Mouse (Mus musculus) limb, embryonic 11.5 days (tissue): ENCODE measurements around the gene Myo5a. TPM values are rescaled to one million over a fixed set of nuclear protein-coding genes. Genes with fewer than 3 reads are reported as not detected.

Experiments
- ATAC-seq: fragments of 200-750 bp; cut with Nextera tagmentation; 2 replicates; pipeline ENCODE4 v1.8.0; 2017; ENCODE audit warnings: low read depth; ENCODE audit not compliant: insufficient number of reproducible peaks, low FRiP score, low TSS enrichment
- DNase-seq: peaks from one replicate; pipeline ENCODE4 v3.0.0-alpha.2; 2015; ENCODE audit warnings: low spot score
- H3K27ac ChIP-seq: fragments of 300-500 bp; sonication (generic); replicated peaks from 2 replicates; pipeline ENCODE4 v1.5.1; 2014; ENCODE audit warnings: low read depth, mild to moderate bottlenecking, low read length
- H3K27me3 ChIP-seq: fragments of 300-500 bp; sonication (generic); 2 replicates; pipeline ENCODE4 v1.6.1; 2014; ENCODE audit warnings: mild to moderate bottlenecking, low read length, mixed read lengths; ENCODE audit not compliant: control insufficient read depth, insufficient read depth
- H3K36me3 ChIP-seq: fragments of 300-500 bp; sonication (generic); 2 replicates; pipeline ENCODE4 v1.6.1; 2014; ENCODE audit warnings: mild to moderate bottlenecking, low read length, moderate library complexity, mixed read lengths; ENCODE audit not compliant: control insufficient read depth, insufficient read depth
- H3K4me1 ChIP-seq: fragments of 300-500 bp; sonication (generic); 2 replicates; pipeline ENCODE4 v1.6.1; 2014; ENCODE audit warnings: low read length, mixed read lengths; ENCODE audit not compliant: control insufficient read depth, insufficient read depth
- H3K4me2 ChIP-seq: fragments of 300-500 bp; sonication (generic); 2 replicates; pipeline ENCODE4 v1.6.1; 2014; ENCODE audit warnings: low read depth, mild to moderate bottlenecking, moderate library complexity; ENCODE audit not compliant: severe bottlenecking
- H3K4me3 ChIP-seq: fragments of 300-500 bp; sonication (generic); 2 replicates; pipeline ENCODE4 v1.5.1; 2014; ENCODE audit warnings: low read depth, low read length
- H3K9ac ChIP-seq: fragments of 300-500 bp; sonication (generic); 2 replicates; pipeline ENCODE4 v1.6.1; 2014; ENCODE audit warnings: mild to moderate bottlenecking, low read length
- H3K9me3 ChIP-seq: fragments of 300-500 bp; sonication (generic); 2 replicates; pipeline ENCODE4 v1.6.1; 2016; ENCODE audit warnings: low read length; ENCODE audit not compliant: control insufficient read depth
- WGBS: fragments of 180-500 bp; shearing (Covaris S2); extraction: QIAGEN DNeasy Blood & Tissue Kit; methylation state at CpG from one replicate; pipeline ENCODE4 v1.1.7; 2014; 5-methylcytosine and 5-hydroxymethylcytosine counted together
- polyA plus RNA-seq: library from polyadenylated mRNA; unstranded; fragments of >200 nt; fragmentation: Nextera tagmentation; extraction: Ambion mirVana; gene quantifications from 2 replicates; pipeline ENCODE4 v1.2.1, GENCODE M21; 2014

Myo5a gene
- polyA plus RNA-seq, 1 experiment from 2014 or later: 21.0 TPM

- DNase-seq (no peak), ATAC-seq (no peak)
- H3K4me2 ChIP-seq: no peak overlapping the region
- whole genome bisulfite sequencing: 82% methylated on average over 3 of the region's 3 CpGs
- 0 out of 2 replicates have a peak, but pooled peaks cover 2% of the 10 kb centered on the region for H3K36me3 ChIP-seq
- no peak overlapping the region for H3K27ac ChIP-seq
- H3K9me3 ChIP-seq: no peaks in the 10 kb centered on the region
- no peak overlapping the region for H3K4me3 ChIP-seq
- H3K27me3 ChIP-seq: no peaks in the 10 kb centered on the region
- H3K4me1 ChIP-seq: no peaks in the 10 kb centered on the region
- no peak overlapping the region for H3K9ac ChIP-seq
Measured at GRCm38 (mm10) chr9:75187646-75188260, 116.9 kb downstream of the Myo5a start.

- no peak for DNase-seq
- H3K36me3 ChIP-seq: no peaks in the 10 kb centered on the region
- no peak overlapping the region for H3K4me3 ChIP-seq
- no peaks in the 10 kb centered on the region for H3K27me3 ChIP-seq
- WGBS: 66% methylated on average over 4 of the region's 4 CpGs
- H3K9ac ChIP-seq: no peak overlapping the region
- H3K4me2 ChIP-seq: no peak overlapping the region
- H3K4me1 ChIP-seq: no peaks in the 10 kb centered on the region
- no peak for ATAC-seq
- H3K9me3 ChIP-seq: no peaks in the 10 kb centered on the region
- no peak overlapping the region for H3K27ac ChIP-seq
Measured at GRCm38 (mm10) chr9:75193858-75194257, 123.0 kb downstream of the Myo5a start.

GRCm38 (mm10) chr9:75196335-75196734 is 125.5 kb downstream of the Myo5a start:
- no peak overlapping the region for H3K4me2 ChIP-seq
- no peaks in the 10 kb centered on the region for H3K4me1 ChIP-seq
- H3K9ac ChIP-seq: no peak overlapping the region
- 92% methylated on average over 2 of the region's 2 CpGs for WGBS
- no peak for ATAC-seq
- H3K36me3 ChIP-seq: no peaks in the 10 kb centered on the region
- H3K9me3 ChIP-seq: no peaks in the 10 kb centered on the region
- H3K27me3 ChIP-seq: no peaks in the 10 kb centered on the region
- H3K4me3 ChIP-seq: no peak overlapping the region
- DNase-seq: no peak
- no peak overlapping the region for H3K27ac ChIP-seq

DNA sequence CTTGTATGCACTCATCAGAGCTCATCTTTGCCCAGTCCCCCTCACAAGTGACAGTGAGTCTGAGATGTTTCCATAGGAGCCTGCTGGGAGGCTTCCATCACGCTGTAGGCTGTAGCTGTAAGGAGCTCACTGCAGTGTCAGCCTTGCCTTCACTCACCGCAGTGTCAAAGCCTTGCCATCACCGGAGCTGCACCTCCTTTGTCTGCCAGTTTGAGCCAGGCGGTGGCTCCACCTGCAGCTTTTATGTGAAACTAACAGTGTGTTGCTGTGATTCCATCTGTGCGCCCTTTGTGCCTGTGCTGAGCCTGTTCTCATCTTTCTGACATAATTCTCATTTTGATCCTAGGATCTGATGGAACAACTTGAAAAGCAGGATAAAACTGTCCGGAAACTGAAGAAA is 126.5 kb downstream of the Myo5a start:
- DNase-seq: no peak
- Histone ChIP-seq H3K27me3 (no peaks in the 10 kb centered on the region), H3K36me3 (no peaks in the 10 kb centered on the region), H3K4me3 (no peak overlapping the region), H3K27ac (no peak overlapping the region), H3K9ac (no peak overlapping the region), H3K4me2 (no peak overlapping the region), H3K9me3 (no peaks in the 10 kb centered on the region), H3K4me1 (no peaks in the 10 kb centered on the region)
- ATAC-seq: no peak
- WGBS: 73% methylated on average over 6 of the region's 6 CpGs

GRCm38 (mm10) chr9:75201506-75201905 is 130.7 kb downstream of the Myo5a start:
- H3K27me3 ChIP-seq: no peaks in the 10 kb centered on the region
- no peaks in the 10 kb centered on the region for H3K36me3 ChIP-seq
- ATAC-seq: no peak

DNA sequence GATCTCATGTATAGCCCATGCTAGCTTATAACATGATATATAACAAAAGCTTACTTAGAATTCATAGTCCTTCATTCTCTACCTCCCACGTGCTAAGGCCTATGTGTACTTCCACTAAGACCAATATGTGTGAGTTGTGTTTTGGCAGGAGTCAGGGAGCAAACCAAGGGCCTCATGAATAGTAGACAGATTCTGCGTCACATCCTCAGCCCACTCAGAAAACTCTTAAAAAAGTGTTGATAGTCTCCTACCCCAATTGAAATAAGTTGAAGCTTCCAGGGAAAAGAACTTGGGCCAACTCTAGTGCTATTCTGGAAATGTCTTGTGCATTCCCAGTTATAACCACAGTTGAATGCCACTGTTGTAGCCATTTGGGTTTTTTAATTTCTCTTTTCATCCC is 131.2 kb downstream of the Myo5a start:
- Histone ChIP-seq H3K4me2 (no peak overlapping the region), H3K36me3 (no peaks in the 10 kb centered on the region), H3K4me3 (no peak overlapping the region), H3K9me3 (no peaks in the 10 kb centered on the region), H3K27me3 (no peaks in the 10 kb centered on the region), H3K9ac (no peak overlapping the region), H3K27ac (no peak overlapping the region), H3K4me1 (no peaks in the 10 kb centered on the region)
- 91% methylated on average over 2 of the region's 2 CpGs for WGBS
- no peak for DNase-seq
- no peak for ATAC-seq

More at GRCm38 (mm10) chr9:75201506-75201905, 130.7 kb downstream of the Myo5a start:
- no peak overlapping the region for H3K4me3 ChIP-seq
- no peaks in the 10 kb centered on the region for H3K4me1 ChIP-seq
- WGBS: 89% methylated on average over 1 of the region's 1 CpGs
- no peak overlapping the region for H3K4me2 ChIP-seq
- no peak overlapping the region for H3K9ac ChIP-seq
- no peak for DNase-seq
- H3K9me3 ChIP-seq: no peaks in the 10 kb centered on the region
- no peak overlapping the region for H3K27ac ChIP-seq

DNA sequence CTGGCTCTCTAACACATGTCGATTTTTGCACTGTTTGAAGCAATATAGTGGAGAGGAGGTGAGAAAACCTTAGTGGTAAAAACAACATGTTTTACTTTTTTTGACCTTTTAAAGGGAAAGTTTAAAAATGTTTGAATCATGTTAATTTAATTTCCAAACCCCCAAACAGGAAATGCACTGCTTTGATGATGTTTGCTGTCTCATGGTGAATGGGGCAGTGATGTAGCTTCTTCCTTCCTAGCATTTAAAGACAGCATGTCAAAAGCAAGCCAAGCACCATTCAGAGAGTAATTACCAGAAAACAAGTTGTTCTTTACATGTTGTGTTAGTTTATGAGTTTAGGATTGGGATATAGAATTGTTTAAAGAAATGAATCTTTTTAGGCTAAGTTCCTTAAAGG is 138.4 kb downstream of the Myo5a start:
- ATAC-seq: no peak
- Histone ChIP-seq H3K4me2 (no peak overlapping the region), H3K27ac (no peak overlapping the region), H3K36me3 (0 out of 2 replicates have a peak, but pooled peaks cover 2% of the 10 kb centered on the region), H3K4me3 (no peak overlapping the region), H3K9me3 (no peaks in the 10 kb centered on the region), H3K9ac (no peak overlapping the region), H3K27me3 (no peaks in the 10 kb centered on the region), H3K4me1 (no peaks in the 10 kb centered on the region)
- no peak for DNase-seq
- WGBS: 82% methylated on average over 1 of the region's 1 CpGs

GRCm38 (mm10) chr9:75210269-75210668 is 139.5 kb downstream of the Myo5a start:
- Histone ChIP-seq H3K9me3 (no peaks in the 10 kb centered on the region), H3K4me2 (no peak overlapping the region), H3K27ac (no peak overlapping the region), H3K4me3 (no peak overlapping the region), H3K27me3 (no peaks in the 10 kb centered on the region), H3K9ac (no peak overlapping the region), H3K36me3 (peaks cover 5% of the 10 kb centered on the region; the same call in 1 of the 2 replicates), H3K4me1 (no peaks in the 10 kb centered on the region)
- no peak for DNase-seq
- no peak for ATAC-seq
- 76% methylated on average over 2 of the region's 2 CpGs for WGBS
